In the genomic region with DNA sequence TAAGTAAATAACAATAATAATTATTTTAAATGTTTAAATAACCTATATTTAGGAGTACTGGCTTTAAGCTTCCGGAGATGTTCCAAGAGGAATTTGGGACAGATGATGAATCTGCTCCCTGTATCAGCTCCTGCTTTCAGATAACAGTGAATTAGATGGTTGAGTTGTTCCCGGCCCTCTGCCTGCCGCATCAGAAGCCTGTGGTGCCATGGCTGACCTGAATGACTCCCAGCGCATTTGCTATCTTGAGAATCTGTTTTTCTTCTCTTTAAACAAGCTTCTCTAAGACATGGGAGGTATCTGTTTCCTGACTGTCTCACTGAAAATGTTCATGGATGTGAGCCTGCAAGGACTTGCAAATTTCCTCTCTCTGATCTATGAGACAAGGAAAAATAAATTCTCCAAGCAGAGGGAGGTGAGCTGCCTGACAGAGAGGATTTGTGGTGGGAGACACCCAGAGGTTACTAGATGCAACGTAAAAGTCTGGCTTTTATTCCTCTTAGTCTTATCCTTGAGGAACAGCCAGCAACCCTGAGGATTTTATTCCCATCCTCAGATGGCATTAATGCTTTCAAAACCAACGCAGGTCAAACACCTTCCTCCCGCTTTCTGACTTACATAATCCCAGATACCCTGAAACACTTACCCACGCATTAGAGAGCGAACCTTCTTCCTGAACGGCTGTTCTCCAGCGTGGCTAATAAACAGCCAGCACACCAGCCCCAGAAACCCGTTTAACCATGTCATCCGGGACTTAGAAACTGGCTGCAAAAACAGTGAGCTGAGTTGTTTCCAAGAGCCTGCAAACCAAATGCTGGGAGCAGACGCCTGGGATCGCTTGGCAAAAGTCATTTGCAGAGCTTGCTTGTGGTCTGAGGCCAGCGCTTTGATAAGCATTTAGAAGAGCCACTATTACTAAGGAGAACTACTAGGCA, we compare ENCODE assay signal across 14 mouse cellular contexts.
DNase-seq lines count a peak whose midpoint lies in the region; ATAC-seq and TF ChIP-seq lines count a peak whose summit lies in the region.
"Had no signal": no experiment of that assay in that cellular context is flagged by ENCODE, and none has a peak within 500 bp of the region (broad histone marks: within the 10 kb centered on the region; RNA-seq: fewer than 3 reads in every experiment).

No protein-coding gene starts in this region.

- 63% methylated on average over 16 of the region's 16 CpGs for WGBS in hindbrain, postnatal 0 days
- 67% methylated on average over 16 of the region's 16 CpGs for WGBS in hindbrain, embryonic 14.5 days

- no peaks in the 10 kb centered on the region for H3K36me3 ChIP-seq in hindbrain, postnatal 0 days (ENCODE audit: insufficient read depth, low read length)
- no peaks in the 10 kb centered on the region for H3K36me3 ChIP-seq in hindbrain, embryonic 14.5 days (replicated peaks; ENCODE audit: control insufficient read depth, insufficient read depth)
- H3K36me3 ChIP-seq: hindbrain, embryonic 12.5 days had no signal

- no peak overlapping the region for H3K9ac ChIP-seq in hindbrain, postnatal 0 days (replicated peaks; ENCODE audit: low read length)
- no peak overlapping the region for H3K9ac ChIP-seq in hindbrain, embryonic 14.5 days
- H3K9ac ChIP-seq: hindbrain, embryonic 12.5 days had no signal

- no peaks in the 10 kb centered on the region for H3K4me1 ChIP-seq in hindbrain, postnatal 0 days (ENCODE audit: insufficient read depth, low read length)
- H3K4me1 ChIP-seq in hindbrain, embryonic 14.5 days (replicated peaks; ENCODE audit: control insufficient read depth, insufficient read depth, low read length): no peaks in the 10 kb centered on the region
- H3K4me1 ChIP-seq: hindbrain, embryonic 12.5 days had no signal

- no peak overlapping the region for H3K27ac ChIP-seq in hindbrain, postnatal 0 days
- no peak overlapping the region for H3K27ac ChIP-seq in hindbrain, embryonic 14.5 days
- peak overlapping the region; percentile 24; the same call in 1 of the 2 replicates for H3K27ac ChIP-seq in gastrocnemius, adult 2 months
- H3K27ac ChIP-seq: hindbrain, embryonic 12.5 days had no signal

- H3K9me3 ChIP-seq in hindbrain, postnatal 0 days (ENCODE audit: low read length): no peaks in the 10 kb centered on the region
- no peaks in the 10 kb centered on the region for H3K9me3 ChIP-seq in hindbrain, embryonic 14.5 days (ENCODE audit: control insufficient read depth, low read length)
- H3K9me3 ChIP-seq: hindbrain, embryonic 12.5 days had no signal

- H3K4me3 ChIP-seq in hindbrain, postnatal 0 days (ENCODE audit: low read length): no peak overlapping the region
- no peak overlapping the region for H3K4me3 ChIP-seq in hindbrain, embryonic 14.5 days (replicated peaks; ENCODE audit: low read length)
- peak overlapping the region; percentile 37 for H3K4me3 ChIP-seq in gastrocnemius, adult 2 months
- H3K4me3 ChIP-seq: hindbrain, embryonic 12.5 days; myocyte had no signal

- no peaks in the 10 kb centered on the region for H3K27me3 ChIP-seq in hindbrain, postnatal 0 days (ENCODE audit: insufficient read depth, low read length)
- H3K27me3 ChIP-seq in hindbrain, embryonic 14.5 days (ENCODE audit: control insufficient read depth, insufficient read depth, low read length): no peaks in the 10 kb centered on the region
- H3K27me3 ChIP-seq: hindbrain, embryonic 12.5 days had no signal

- H3K4me2 ChIP-seq in hindbrain, postnatal 0 days (ENCODE audit: low read depth, low read length): no peak overlapping the region
- no peak overlapping the region for H3K4me2 ChIP-seq in hindbrain, embryonic 14.5 days (replicated peaks)
- H3K4me2 ChIP-seq: hindbrain, embryonic 12.5 days had no signal

- no peak for TF ChIP-seq CTCF in hindbrain, postnatal 0 days (IDR thresholded peaks at IDR 0.05; ENCODE audit: low read depth)
- no peak for TF ChIP-seq CTCF in gastrocnemius, adult 2 months (IDR thresholded peaks at IDR 0.05)

- ATAC-seq in hindbrain, postnatal 0 days: no peak
- ATAC-seq in hindbrain, embryonic 14.5 days (ENCODE audit: low FRiP score): no peak
- ATAC-seq: CD4-positive, CD25-positive, alpha-beta regulatory T cell, adult 4 months had no signal

- intact Hi-C loops in gastrocnemius, adult 2 months (cut with DNase I): no loop called here

- DNase-seq in hindbrain, postnatal 0 days (ENCODE audit: low spot score): peak; percentile 6
- DNase-seq in hindbrain, embryonic 14.5 days (ENCODE audit: low spot score): no peak
- peak; percentile 31 for DNase-seq in gastrocnemius, adult 2 months
- DNase-seq in heart, postnatal 4 days: peak; percentile 18
- peak; percentile 16 to 27 for DNase-seq in layer of hippocampus, postnatal 10 days (ENCODE audit: low spot score in 2 of 2)
- DNase-seq in ovary, postnatal 36 days (ENCODE audit: low spot score): no peak
- DNase-seq in spleen, adult 18-20 months: no peak
- DNase-seq in frontal cortex, postnatal 10 days (ENCODE audit: low spot score in 2 of 2): no peak
- DNase-seq: lung, postnatal 4 days; right cerebral cortex, postnatal 4 days; thymus, adult 18-20 months had no signal

Comparison
In these comparisons a context has a peak if more than half of its experiments do, and no peak if none do; other contexts are left out.
1. DNase-seq: peak in hindbrain, postnatal 0 days (single experiment), gastrocnemius, adult 2 months (single experiment), heart, postnatal 4 days (single experiment) and layer of hippocampus, postnatal 10 days (2 of 2); none in hindbrain, embryonic 14.5 days (single experiment), ovary, postnatal 36 days (single experiment), spleen, adult 18-20 months (0 of 2) and frontal cortex, postnatal 10 days (0 of 2).